Mouse (Mus musculus) urinary bladder, postnatal 36 days (tissue): ENCODE data around the gene Lactbl1.

Experiments
- DNase-seq, 2 experiments: peaks; one replicate each; pipeline ENCODE4 v3.0.0; 2022; ENCODE audit warnings: low spot score in 2 of 2, mixed read lengths in 1 of 2

Gene Lactbl1

DNA sequence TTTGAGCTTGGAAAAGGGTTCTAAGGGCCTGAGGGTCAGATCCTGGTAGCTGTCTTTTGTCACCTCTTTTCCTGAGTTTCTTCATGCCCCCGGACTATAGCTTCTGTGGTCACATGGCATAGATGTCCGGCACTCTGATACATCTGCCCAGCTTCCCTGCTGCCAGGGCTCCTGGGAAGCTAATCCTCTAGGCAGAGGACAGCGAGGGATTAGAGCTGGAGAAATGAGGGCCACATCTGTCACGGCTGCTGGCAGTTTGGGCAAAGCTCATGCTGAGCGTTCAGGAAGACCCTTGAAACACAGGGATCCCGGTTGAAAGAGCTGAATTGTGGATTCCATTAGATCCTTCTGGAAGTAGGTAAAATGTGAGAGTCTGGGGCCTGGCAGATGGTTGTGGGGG is at the start of gene Lactbl1:
Gene Lactbl1 (plus strand): TSS at position 234 of the 400 bp plus-strand sequence.
- DNase-seq: no peak

GRCm38 (mm10) chr4:136581885-136582284 is 40.5 kb upstream of the Lactbl1 start:
- DNase-seq: no peak

DNA sequence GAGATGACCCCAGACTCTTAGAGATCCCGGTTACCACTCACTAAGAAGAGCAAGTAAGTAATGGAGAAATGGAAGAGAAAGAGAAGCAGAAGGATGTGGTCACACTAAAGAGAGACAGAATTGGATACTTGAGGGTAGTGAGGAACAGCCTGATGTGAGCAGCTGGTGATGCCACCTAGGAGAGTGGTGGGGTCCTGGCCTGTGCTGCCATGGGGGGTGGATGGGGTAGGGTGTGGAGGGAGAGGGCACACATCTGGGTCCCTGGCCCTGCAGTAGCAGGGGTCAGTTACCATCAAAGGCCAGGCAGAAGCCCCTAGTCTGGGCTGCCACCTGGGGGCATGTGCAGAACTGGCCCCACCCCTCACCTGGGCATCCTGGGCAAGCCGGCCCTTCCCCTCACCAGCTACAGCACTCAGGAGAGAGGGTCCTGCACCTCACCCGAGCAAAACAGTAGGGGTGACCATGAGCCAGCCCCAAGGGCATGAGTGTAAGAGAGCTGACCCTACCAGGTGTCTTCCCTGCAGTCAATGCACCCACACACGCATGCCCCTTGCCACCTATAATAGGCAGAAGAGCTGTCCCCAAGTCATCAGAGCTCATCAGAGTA is 35.1 kb upstream of the Lactbl1 start:
- no peak for DNase-seq

DNA sequence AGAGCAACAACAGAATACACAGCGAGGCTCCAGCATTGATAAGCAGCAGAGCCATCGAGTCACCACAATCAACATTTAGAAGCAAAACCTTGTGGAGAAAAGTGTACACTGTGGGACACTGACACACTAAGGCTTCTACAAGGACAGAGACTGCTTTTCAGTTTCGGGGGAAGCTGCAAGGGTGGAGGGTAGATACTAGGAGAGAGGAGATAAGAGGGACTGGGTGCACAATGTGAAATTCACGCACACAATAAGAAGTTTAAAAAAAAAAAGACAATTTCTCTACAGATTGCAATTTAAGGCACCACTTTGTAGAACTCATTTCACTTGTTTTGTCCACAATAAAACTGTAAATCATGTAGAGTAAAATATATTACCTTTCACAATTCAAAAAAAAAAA is 34.4 kb upstream of the Lactbl1 start:
- no peak for DNase-seq

DNA sequence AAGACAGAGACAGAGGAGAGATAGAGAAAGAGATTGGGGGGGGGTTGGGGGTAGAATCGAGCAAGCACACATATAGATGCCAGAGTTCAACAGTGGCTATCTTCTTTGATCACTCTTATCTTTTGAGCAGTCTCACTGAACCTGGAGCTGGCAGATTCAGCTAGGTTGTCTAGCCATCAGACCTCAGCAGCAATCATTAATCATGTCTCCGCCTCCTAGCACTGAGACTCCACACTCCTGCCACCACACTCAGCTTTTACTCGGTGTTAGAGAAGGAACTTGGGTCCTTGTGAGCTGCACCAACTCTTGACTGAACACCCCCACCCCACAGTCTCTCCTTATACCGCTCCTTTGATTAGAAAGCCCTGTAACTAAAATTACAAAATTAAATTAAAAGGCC is 30.3 kb upstream of the Lactbl1 start:
- DNase-seq: no peak

DNA sequence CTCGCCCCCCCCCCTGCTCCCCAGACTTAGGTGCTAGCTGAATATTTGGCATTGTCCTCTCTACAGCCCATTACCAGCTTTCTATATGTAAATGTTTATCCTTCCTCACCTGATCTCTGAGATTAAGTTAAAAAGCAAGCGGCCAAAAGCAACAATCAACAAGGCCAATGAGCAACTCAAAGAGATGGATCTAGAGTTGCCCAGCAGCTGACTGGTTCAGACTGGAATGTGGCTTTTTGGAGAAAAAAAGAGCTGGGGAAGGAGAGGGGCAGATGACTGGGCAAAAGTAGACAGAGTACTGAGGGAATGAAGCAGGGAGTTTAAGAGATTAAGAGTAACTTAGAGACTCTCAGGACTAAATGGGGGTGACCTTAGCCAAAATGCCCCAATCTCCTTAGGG is 28.4 kb upstream of the Lactbl1 start:
- DNase-seq: no peak

GRCm38 (mm10) chr4:136595221-136595620 is 27.2 kb upstream of the Lactbl1 start:
- no peak for DNase-seq

GRCm38 (mm10) chr4:136598268-136598876 is 24.0 kb upstream of the Lactbl1 start:
- no peak for DNase-seq

DNA sequence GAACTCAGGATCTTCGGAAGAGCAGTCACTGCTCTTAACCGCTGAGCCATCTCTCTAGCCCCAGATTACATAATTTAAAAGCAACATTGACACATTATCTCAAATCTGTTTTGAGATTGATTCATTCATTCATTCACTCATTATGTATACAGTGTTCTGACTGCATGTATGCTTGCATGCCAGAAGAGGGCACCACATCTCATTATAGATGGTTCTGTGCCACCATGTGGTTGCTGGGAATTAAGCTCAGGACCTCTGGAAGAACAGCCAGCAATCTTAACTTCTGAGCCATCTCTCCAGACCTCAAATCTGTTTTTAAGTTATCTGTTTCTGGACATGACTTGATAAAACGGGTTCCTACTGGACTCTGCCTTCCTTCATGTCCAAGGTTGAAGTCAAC is 22.6 kb upstream of the Lactbl1 start:
- no peak for DNase-seq

DNA sequence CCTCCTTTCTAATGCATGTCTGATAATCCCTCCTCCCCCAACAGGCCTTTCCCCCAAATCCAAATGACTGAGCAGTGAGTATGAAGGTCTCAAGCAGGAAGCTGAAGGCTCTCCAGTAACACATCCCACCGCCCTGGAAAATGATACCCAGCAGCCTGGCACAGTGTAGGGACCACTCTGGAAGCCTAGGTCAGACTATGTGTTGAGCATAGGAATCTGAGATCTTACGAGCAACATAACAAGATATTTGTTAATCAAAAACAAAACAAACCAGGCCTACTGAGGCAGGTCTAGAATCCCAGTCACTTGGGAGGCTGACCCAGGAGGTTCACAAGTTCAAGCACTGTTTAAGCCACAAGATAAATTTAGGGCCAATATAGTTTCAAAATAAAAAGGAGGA is 21.9 kb upstream of the Lactbl1 start:
- no peak for DNase-seq

GRCm38 (mm10) chr4:136601476-136601875 is 20.9 kb upstream of the Lactbl1 start:
- DNase-seq: peak in 1 of 2 experiments; percentile 51

GRCm38 (mm10) chr4:136602018-136602554 is 20.3 kb upstream of the Lactbl1 start:
- peak; percentile 28 to 52 for DNase-seq

- peak; percentile 92 to 94 for DNase-seq
These were observed 19.9 kb upstream of the Lactbl1 start, which contains the start of gene Kdm1a for GRCm38 (mm10) chr4:136602568-136602967. Kdm1a (minus strand) TSS chr4:136602723.

GRCm38 (mm10) chr4:136605756-136606485 is 16.5 kb upstream of the Lactbl1 start:
- no peak for DNase-seq

GRCm38 (mm10) chr4:136610387-136610856 is 12.0 kb upstream of the Lactbl1 start, which contains the start of gene Tex46:
Tex46 (plus strand) TSS chr4:136610437.
- DNase-seq: peak in 1 of 2 experiments; percentile 18

- DNase-seq: no peak
These were observed 8.8 kb upstream of the Lactbl1 start for GRCm38 (mm10) chr4:136613657-136614056.

- DNase-seq: peak in 1 of 2 experiments; percentile 24
These were observed 1.1 kb upstream of the Lactbl1 start for GRCm38 (mm10) chr4:136621336-136621735.

- DNase-seq: no peak
These were observed 465 bp upstream of the Lactbl1 start for GRCm38 (mm10) chr4:136621956-136622355.

- no peak for DNase-seq
These were observed 4.2 kb downstream of the Lactbl1 start for GRCm38 (mm10) chr4:136626590-136626989.

DNA sequence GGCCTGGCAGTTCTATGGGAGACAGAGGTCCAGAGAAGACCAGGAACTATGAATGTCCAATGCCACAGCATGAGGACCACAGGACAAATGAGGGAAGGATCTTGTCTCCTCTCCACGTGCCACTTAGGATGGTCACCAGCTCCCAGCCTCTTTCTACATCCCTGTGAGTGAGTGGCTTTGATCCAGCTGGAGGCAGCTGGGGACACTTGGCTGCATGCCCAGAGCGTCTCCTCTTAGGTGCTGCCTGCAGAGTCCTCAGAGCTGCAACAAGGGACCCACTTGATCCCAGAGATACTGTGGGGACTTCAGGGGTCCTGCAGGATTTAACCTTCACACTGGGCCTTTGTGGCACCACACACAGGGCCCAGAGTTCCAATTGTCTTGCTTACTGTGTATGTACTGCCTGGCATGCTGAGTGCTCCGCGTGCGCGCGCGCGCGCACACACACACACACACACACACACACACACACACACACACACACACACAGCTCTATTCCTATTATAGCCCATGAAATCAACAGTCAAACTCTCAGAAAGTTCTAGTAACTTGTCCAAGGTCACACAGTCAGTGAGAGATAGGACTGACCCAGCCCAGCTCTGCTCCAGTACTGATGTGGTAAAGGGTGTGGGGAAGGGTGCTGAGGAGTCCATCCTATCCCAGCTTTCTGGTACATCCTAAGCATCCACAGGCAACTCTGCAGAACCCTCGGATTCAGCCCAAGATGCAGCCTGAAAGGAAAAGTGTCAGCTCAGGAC is 9.0 kb downstream of the Lactbl1 start:
- DNase-seq: no peak

DNA sequence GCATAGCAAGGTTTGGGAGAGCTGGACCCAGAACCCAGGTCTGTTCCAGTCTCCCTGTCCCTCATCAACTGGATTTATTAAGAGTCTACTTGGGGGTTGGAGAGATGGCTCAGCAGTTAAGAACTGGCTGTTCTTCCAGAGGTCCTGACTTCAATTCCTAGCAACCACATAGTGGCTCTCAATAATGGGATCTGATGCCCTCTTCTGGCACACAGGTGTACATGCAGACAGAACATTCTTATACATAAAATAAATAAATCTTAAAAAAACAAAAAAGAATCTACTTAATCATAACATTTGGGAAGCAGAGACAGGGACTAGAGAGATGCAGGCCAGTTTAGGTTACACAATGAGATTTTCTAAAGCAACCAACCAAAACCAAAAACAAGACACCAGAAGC is 13.6 kb downstream of the Lactbl1 start:
- no peak for DNase-seq

- no peak for DNase-seq
These were observed 14.1 kb downstream of the Lactbl1 start for GRCm38 (mm10) chr4:136636511-136636910.
